Mouse (Mus musculus): ENCODE measurements around the gene Abhd2.
"Not testable (repeated sequence)": the region's sequence is repeated elsewhere in the genome, so short reads cannot be mapped to it uniquely, and the experiment has no call there.

The Abhd2 gene

GRCm38 (mm10) chr7:79266228-79266627 lies 6.8 kb upstream of the Abhd2 start:
- no peak for DNase-seq (ENCODE audit: low spot score)

DNA sequence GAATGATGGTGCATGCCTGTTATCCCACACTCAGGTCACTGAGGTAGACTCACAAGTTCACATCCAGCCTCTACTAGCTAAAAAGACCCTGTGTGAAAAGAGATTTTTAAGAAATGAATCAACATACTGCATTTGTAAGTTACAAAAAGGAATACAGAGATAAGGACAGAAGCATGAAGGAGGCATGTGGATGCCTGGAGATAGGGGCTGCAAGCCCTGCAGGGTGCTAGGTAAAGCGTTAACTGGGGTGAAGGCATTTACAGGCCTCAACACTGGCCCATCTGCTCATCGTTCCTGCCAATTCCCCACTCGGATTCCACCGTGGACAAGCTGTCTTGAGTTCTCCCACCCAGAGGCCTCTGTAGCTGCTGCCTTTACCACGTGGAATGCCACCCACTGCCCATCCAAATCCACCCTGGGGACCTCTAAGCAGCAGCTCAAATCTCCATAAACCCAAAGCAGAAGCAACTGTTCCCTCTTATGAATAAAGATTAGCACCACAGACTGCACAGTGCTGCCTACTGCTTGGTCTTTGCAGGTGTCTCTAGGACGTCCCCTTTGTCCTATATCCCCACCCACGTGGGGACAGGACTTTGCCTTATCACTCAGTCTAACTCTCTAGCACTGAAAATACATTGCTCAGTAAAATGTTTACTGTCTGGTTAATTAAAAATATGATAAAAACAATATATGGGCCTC lies 5.2 kb upstream of the Abhd2 start:
- no peak for DNase-seq (ENCODE audit: low spot score)

- no peak for DNase-seq (ENCODE audit: low spot score)
Measured at GRCm38 (mm10) chr7:79268897-79269296, 4.1 kb upstream of the Abhd2 start.

GRCm38 (mm10) chr7:79269411-79269810 lies 3.6 kb upstream of the Abhd2 start:
- no peak for DNase-seq (ENCODE audit: low spot score)

GRCm38 (mm10) chr7:79269866-79270265 lies 3.1 kb upstream of the Abhd2 start:
- no peak for DNase-seq (ENCODE audit: low spot score)

- DNase-seq (ENCODE audit: low spot score), result no peak
Measured at GRCm38 (mm10) chr7:79270961-79271387, 2.0 kb upstream of the Abhd2 start.

- peak; percentile 18 for DNase-seq (ENCODE audit: low spot score)
Measured at GRCm38 (mm10) chr7:79271861-79272788, 874 bp upstream of the Abhd2 start.

DNA sequence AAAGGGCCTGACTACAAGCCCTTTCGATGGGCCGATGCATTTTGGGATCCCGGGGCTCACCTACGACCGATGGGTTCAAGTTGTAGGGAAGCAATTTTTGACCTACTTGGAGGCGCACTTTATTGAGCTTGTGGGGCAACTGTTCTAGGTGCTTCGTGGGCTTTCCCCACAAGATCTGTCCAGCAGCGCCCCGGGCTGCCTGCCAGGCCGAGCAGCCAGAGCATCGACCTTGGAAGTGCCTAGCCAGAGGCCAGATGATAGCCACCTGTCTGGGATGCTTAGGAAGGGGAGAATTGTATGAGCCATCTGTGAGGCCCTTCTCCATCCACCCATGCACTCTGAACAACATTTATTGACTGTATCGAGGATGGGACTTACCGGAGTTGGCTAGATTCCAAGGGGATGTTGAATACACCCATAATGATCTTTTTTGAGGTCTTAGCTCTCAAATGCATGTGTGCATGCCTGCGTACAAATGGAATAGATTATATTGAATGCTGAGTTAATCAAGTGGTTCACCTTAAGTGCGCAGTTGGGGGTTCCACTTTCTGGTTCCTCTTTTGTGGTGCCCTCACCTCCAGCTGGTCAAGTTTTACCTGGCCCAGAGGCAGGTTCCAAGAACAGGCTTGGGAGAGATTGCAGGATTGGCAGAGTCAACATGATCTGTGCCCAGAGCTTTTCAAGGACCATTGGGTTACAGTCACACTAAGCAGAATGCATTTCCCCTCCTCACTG lies 906 bp downstream of the Abhd2 start:
- peak; percentile 37 for DNase-seq (ENCODE audit: low spot score)

DNA sequence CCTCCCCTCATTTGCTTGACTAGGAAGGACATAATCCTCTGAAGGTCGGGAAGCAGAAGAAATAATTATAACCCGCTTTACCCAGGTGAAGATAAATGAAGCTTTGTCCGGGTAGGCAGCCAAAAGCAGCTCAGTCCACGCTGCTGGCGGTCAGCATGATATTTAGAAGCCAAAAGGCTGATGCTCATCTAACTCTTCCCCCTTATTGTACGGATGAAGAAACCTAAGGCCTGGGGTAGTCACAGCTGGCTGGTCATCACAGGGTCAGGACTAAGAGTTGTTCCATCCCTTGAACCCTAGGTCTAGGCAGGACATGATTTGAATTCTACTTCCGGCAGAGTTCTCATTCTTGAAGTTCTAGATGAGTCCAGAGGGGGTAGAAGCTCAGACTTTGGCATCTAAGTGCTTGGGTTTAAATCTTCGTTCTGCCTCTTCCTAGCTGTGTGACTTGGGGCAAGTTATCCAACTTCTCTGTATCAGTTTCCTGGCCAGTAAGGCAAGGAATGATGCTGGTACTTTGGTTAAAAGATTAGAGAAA lies 1.5 kb downstream of the Abhd2 start:
- no peak for DNase-seq (ENCODE audit: low spot score)

DNA sequence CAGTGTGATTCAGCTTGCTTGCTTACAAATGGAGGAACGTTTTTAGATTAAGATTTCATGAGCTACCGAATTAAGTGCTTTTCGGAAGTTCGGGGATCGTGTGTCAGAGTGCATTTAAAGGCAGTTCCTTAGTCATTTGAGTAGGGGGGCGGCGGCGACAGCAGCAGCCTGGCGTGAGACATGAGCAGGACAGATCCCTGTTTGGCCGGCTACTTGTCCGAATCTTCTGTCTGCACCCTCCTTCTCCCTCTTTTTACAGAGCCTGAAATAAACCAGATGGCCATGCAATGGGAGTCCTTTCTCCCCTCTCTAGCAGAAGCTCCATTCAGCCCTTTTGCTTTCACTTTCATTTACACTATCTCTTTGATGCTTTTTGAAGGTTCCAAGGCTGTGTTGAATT lies 2.3 kb downstream of the Abhd2 start:
- DNase-seq (ENCODE audit: low spot score), result peak; percentile 14

GRCm38 (mm10) chr7:79278432-79278831 lies 5.4 kb downstream of the Abhd2 start:
- DNase-seq (ENCODE audit: low spot score), result no peak

DNA sequence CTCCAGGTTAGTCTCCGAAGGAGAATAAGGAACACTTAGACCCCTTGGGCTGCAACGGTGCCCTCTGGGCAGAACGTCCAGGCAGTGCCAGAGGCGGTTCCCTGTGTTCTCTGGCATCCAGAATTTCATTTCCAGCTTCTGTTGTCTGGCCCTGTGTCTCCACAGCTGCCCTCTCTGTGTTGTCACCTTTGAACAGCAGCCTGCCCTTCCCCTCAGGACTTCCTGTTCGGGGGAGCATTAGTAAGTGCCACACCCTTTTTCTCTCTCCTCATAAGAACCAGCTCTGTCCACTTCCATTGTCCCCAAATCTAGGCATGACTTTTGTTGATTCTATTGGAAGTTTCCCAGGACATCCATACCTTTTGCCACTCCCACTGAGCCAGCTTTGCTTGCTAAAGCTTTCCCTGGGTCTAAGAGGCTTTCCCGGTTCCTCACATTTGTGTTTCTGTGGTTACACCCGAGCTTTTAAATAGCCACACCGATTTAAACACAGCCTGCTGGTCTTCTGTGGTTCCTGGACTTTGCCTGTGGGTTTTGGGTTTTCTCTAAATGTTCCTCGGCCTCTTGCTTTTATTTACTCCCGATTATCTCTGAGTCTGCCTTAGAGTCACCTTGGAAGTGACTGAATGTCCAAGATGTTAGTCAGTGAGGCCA lies 6.5 kb downstream of the Abhd2 start:
- no peak for DNase-seq (ENCODE audit: low spot score)

GRCm38 (mm10) chr7:79282883-79283670 lies 10.1 kb downstream of the Abhd2 start:
- no peak for DNase-seq (ENCODE audit: low spot score)

- DNase-seq (ENCODE audit: low spot score), result not testable (repeated sequence)
Measured at GRCm38 (mm10) chr7:79283671-79283941, 10.6 kb downstream of the Abhd2 start.

DNA sequence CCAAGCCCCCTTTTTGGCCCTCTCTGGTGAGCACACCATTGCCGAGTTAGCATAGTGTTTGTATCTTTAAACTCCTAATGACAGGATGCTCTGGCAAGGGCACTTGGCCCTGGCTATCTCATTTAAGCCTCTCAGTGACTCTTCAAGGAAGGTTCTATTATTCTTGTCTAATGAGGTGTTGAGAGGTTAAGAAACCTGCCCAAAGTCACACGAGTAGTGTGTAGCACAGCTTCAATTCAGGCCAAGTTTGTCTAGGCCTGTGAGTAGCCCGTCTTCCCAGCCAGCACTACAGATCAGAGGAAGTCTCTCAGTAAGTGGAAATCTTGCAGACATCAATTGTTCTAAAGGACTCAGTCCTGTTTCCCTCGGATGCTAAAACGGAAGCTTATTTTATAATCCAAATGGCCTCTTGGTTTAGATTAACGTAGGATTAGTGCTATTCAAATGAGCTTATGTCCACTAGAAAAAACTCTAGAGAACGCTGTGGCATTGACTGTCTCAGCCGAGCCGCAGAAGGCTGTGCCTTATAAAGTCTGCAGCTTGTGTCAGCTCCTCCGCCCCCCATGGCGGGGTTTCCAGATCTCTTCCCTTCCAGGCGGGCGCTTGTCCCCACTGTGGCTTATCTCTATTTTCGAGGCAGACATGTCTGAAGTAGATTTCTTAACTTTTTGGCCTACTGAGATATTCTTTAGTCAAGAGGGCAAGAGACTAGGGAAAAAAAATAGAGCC lies 11.3 kb downstream of the Abhd2 start:
- DNase-seq (ENCODE audit: low spot score), result no peak

DNA sequence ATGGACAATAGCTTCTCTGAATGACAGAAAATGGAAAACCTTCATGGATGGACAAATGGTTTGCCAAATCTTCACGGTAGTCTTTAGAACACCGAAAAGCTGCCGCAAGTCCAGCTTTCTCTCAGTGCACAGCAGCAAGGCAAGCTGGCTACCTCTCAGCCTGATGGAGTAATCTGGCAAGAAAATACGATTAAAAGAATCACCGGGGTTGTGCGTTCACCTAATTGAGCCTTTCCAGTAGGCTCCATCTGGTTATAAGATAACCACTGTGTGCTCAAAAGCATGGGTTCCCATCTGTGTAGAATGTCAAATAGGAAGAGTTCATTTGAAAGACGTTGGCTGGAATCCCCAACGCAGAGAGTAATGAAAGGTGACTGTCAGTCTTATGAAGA lies 11.9 kb downstream of the Abhd2 start:
- no peak for DNase-seq (ENCODE audit: low spot score)

GRCm38 (mm10) chr7:79285408-79285807 lies 12.4 kb downstream of the Abhd2 start:
- DNase-seq (ENCODE audit: low spot score), result no peak

- DNase-seq (ENCODE audit: low spot score), result no peak
Measured at GRCm38 (mm10) chr7:79287226-79287625, 14.2 kb downstream of the Abhd2 start.

- no peak for DNase-seq (ENCODE audit: low spot score)
Measured at GRCm38 (mm10) chr7:79287928-79288327, 14.9 kb downstream of the Abhd2 start.

- no peak for DNase-seq (ENCODE audit: low spot score)
Measured at GRCm38 (mm10) chr7:79288422-79288821, 15.4 kb downstream of the Abhd2 start.
